Mouse (Mus musculus): ENCODE measurements around the gene Pik3cd.

Pik3cd gene

GRCm38 (mm10) chr4:149723855-149724731 is 21.7 kb upstream of the Pik3cd start:
- peak; percentile 44 to 81 for DNase-seq

- no peak for DNase-seq
Measured at GRCm38 (mm10) chr4:149723021-149723390, 20.6 kb upstream of the Pik3cd start.

- DNase-seq, result no peak
Measured at GRCm38 (mm10) chr4:149722104-149723020, 20.0 kb upstream of the Pik3cd start.

GRCm38 (mm10) chr4:149721163-149721562 is 18.8 kb upstream of the Pik3cd start:
- no peak for DNase-seq

GRCm38 (mm10) chr4:149719686-149720085 is 17.3 kb upstream of the Pik3cd start:
- peak in 1 of 2 experiments; percentile 51 for DNase-seq

GRCm38 (mm10) chr4:149714542-149714941 is 12.2 kb upstream of the Pik3cd start:
- no peak for DNase-seq

- DNase-seq, result peak in 1 of 2 experiments; percentile 47
Measured at GRCm38 (mm10) chr4:149711955-149712354, 9.6 kb upstream of the Pik3cd start.

- DNase-seq, result no peak
Measured at GRCm38 (mm10) chr4:149711485-149711884, 9.1 kb upstream of the Pik3cd start.

- peak; percentile 66 to 72 for DNase-seq
Measured at GRCm38 (mm10) chr4:149710510-149710909, 8.1 kb upstream of the Pik3cd start.

GRCm38 (mm10) chr4:149705941-149706340 is 3.6 kb upstream of the Pik3cd start:
- no peak for DNase-seq

GRCm38 (mm10) chr4:149705298-149705697 is 2.9 kb upstream of the Pik3cd start:
- no peak for DNase-seq

GRCm38 (mm10) chr4:149701426-149702209 is 753 bp downstream of the Pik3cd start:
- DNase-seq, result peak in 1 of 2 experiments; percentile 34

- DNase-seq, result no peak
Measured at GRCm38 (mm10) chr4:149699953-149700352, 2.4 kb downstream of the Pik3cd start.

- peak; percentile 33 to 54 for DNase-seq
Measured at GRCm38 (mm10) chr4:149698197-149698821, 4.1 kb downstream of the Pik3cd start.

GRCm38 (mm10) chr4:149697506-149698196 is 4.7 kb downstream of the Pik3cd start:
- DNase-seq, result peak in 1 of 2 experiments; percentile 18

- peak; percentile 59 to 68 for DNase-seq
Measured at GRCm38 (mm10) chr4:149696189-149696971, 6.0 kb downstream of the Pik3cd start.

GRCm38 (mm10) chr4:149691368-149691767 is 11.0 kb downstream of the Pik3cd start:
- no peak for DNase-seq

- DNase-seq, result no peak
Measured at GRCm38 (mm10) chr4:149690828-149691280, 11.5 kb downstream of the Pik3cd start.

GRCm38 (mm10) chr4:149689822-149690700 is 12.3 kb downstream of the Pik3cd start:
- no peak for DNase-seq

GRCm38 (mm10) chr4:149688861-149689260 is 13.5 kb downstream of the Pik3cd start:
- DNase-seq, result no peak
